In the genomic region with DNA sequence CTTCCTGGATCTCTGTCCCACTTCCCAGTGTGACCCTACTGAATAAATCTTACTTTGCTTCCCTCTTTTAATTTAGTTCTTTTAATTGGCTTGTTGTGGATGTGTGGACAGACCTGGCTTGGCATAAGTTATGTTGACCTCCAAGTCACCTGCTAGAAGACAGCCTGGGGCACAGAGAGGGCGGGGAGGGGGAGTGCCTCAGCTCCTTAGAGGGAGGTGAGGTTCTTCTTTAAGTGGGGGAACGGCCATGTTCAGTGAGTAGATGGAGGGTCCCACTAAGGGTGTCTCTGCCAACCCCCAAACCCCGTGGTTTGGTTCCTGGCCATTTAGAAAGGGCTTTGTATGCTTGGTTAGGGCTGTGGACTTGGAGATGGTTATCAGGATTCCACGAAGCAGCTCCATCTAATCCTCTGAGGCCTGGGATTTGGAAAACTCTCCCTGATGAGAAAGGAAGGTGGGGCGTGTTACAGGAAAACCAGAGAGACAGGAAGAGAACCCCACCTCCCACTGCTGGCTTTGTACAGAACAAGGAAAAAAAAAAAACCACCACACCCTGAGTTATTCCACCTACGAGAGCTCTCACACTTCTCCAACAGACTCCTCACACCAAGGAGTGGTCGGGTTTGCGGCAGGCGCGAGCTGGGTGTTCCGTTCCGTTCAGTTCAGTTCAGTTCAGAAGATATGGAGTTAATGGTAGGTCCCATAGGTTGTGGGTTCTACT, we compare ENCODE assay signal across 27 mouse cellular contexts. TPM values are rescaled to one million over a fixed set of nuclear protein-coding genes. Genes with fewer than 3 reads are reported as not detected.
DNase-seq lines count a peak whose midpoint lies in the region; ATAC-seq and TF ChIP-seq lines count a peak whose summit lies in the region.
"Had no signal": no experiment of that assay in that cellular context is flagged by ENCODE, and none has a peak within 500 bp of the region (broad histone marks: within the 10 kb centered on the region; RNA-seq: fewer than 3 reads in every experiment).

No protein-coding gene starts in this region.

- intact Hi-C loops in left cerebral cortex, adult 2 months (cut with DNase I): no loop called here
- intact Hi-C loops in left cerebral cortex, postnatal 25 days (cut with DNase I): no loop called here

- TF ChIP-seq CTCF in left cerebral cortex, adult 2 months (IDR thresholded peaks at IDR 0.05): no peak

- no peak overlapping the region for H3K9ac ChIP-seq in stomach, embryonic 16.5 days (ENCODE audit: low read length)
- H3K9ac ChIP-seq in forebrain, embryonic 12.5 days: no peak overlapping the region
- H3K9ac ChIP-seq: forebrain, postnatal 0 days; heart, embryonic 15.5 days; hindbrain, embryonic 12.5 days; limb, embryonic 15.5 days had no signal

- no peak overlapping the region for H3K4me2 ChIP-seq in stomach, embryonic 16.5 days (ENCODE audit: low read depth, low read length)
- no peak overlapping the region for H3K4me2 ChIP-seq in forebrain, embryonic 12.5 days
- H3K4me2 ChIP-seq: heart, embryonic 15.5 days; hindbrain, embryonic 12.5 days; limb, embryonic 15.5 days had no signal

- H3K36me3 ChIP-seq in stomach, embryonic 16.5 days (ENCODE audit: control insufficient read depth, insufficient read depth, low read length): no peaks in the 10 kb centered on the region
- H3K36me3 ChIP-seq in forebrain, embryonic 12.5 days (replicated peaks): no peaks in the 10 kb centered on the region
- H3K36me3 ChIP-seq: heart, embryonic 15.5 days; hindbrain, embryonic 12.5 days; limb, embryonic 15.5 days had no signal

- no peaks in the 10 kb centered on the region for H3K4me1 ChIP-seq in stomach, embryonic 16.5 days (ENCODE audit: control insufficient read depth, insufficient read depth, low read length)
- H3K4me1 ChIP-seq in forebrain, embryonic 12.5 days: peaks cover 6% of the 10 kb centered on the region

- no peaks in the 10 kb centered on the region for H3K27me3 ChIP-seq in stomach, embryonic 16.5 days (ENCODE audit: control insufficient read depth, insufficient read depth, low read length)
- H3K27me3 ChIP-seq in forebrain, embryonic 12.5 days: no peaks in the 10 kb centered on the region
- H3K27me3 ChIP-seq: heart, embryonic 15.5 days; hindbrain, embryonic 12.5 days; limb, embryonic 15.5 days; megakaryocyte, embryonic 14.5 days had no signal

- WGBS in stomach, embryonic 16.5 days: 68% methylated on average over 12 of the region's 12 CpGs
- WGBS in forebrain, embryonic 12.5 days: 91% methylated on average over 12 of the region's 12 CpGs

- no peak overlapping the region for H3K4me3 ChIP-seq in left cerebral cortex, adult 2 months
- no peak overlapping the region for H3K4me3 ChIP-seq in stomach, embryonic 16.5 days (replicated peaks; ENCODE audit: low read length)
- H3K4me3 ChIP-seq in forebrain, embryonic 12.5 days (replicated peaks): no peak overlapping the region
- H3K4me3 ChIP-seq: heart, embryonic 15.5 days; hindbrain, embryonic 12.5 days; limb, embryonic 15.5 days; megakaryocyte, embryonic 14.5 days had no signal

- peak; percentile 97 for DNase-seq in heart, adult 11 months
- no peak for DNase-seq in heart, postnatal 4 days
- DNase-seq in left cerebral cortex, adult 2 months (ENCODE audit: extremely low spot score in 1 of 2, low spot score in 2 of 2): no peak
- no peak for DNase-seq in left cerebral cortex, postnatal 25 days (ENCODE audit: low spot score in 2 of 2)
- peak; percentile 50 to 71 for DNase-seq in kidney, adult 8-10 months
- no peak for DNase-seq in urinary bladder, postnatal 25 days (ENCODE audit: low spot score)
- DNase-seq: adrenal gland, adult 8-10 months; cerebellum, adult 11 months; cerebellum, postnatal 14 days; embryo, embryonic 11 days; forebrain, postnatal 0 days; layer of hippocampus, postnatal 36 days; thymus, postnatal 14 days had no signal

- no peaks in the 10 kb centered on the region for H3K9me3 ChIP-seq in stomach, embryonic 16.5 days (replicated peaks; ENCODE audit: control insufficient read depth, low read length)
- H3K9me3 ChIP-seq in forebrain, embryonic 12.5 days: no peaks in the 10 kb centered on the region
- H3K9me3 ChIP-seq: heart, embryonic 15.5 days; hindbrain, embryonic 12.5 days; limb, embryonic 15.5 days; megakaryocyte, embryonic 14.5 days had no signal

- H3K27ac ChIP-seq in left cerebral cortex, adult 2 months: peak overlapping the region; percentile 34
- peak overlapping the region; percentile 50; the same call in 1 of the 2 replicates for H3K27ac ChIP-seq in stomach, embryonic 16.5 days (ENCODE audit: low read length)
- H3K27ac ChIP-seq in forebrain, embryonic 12.5 days: no peak overlapping the region
- H3K27ac ChIP-seq: heart, embryonic 15.5 days; hindbrain, embryonic 12.5 days; limb, embryonic 15.5 days had no signal

- no peak for ATAC-seq in stomach, embryonic 16.5 days (ENCODE audit: insufficient read depth, low FRiP score)
- ATAC-seq in forebrain, embryonic 12.5 days (ENCODE audit: low FRiP score): no peak
- ATAC-seq: forebrain, postnatal 0 days; midbrain, embryonic 16.5 days had no signal

RNA-seq across cellular contexts. Expression of gene Srarp, which starts 3.3 kb away (rescaled TPM):
- total RNA-seq in heart, postnatal 4 days (2021): not detected
- total RNA-seq in left cerebral cortex, adult 2 months (2021): 1 to 10 TPM; 3.8 to 4.2 TPM
- total RNA-seq in left cerebral cortex, postnatal 25 days (2021): 1 to 10 TPM; 4.7 to 6.0 TPM
- not detected in 2 replicates for polyA plus RNA-seq in stomach, embryonic 16.5 days (2015; fragmentation: Nextera tagmentation; extraction: Ambion mirVana)
- polyA plus RNA-seq in forebrain, embryonic 12.5 days (2016; fragmentation: Nextera tagmentation; extraction: Ambion mirVana): not detected in 2 replicates
- total RNA-seq: CH12.LX; neutrophil, adult 5-6 weeks had no signal
- polyA plus RNA-seq: embryonic facial prominence, embryonic 14.5 days; heart, embryonic 15.5 days; hindbrain, embryonic 12.5 days; limb, embryonic 15.5 days; liver, embryonic 16.5 days had no signal

RNA-seq across cellular contexts. Expression of gene Zbtb17, which starts 5.2 kb away (rescaled TPM):
- 10 to 100 TPM; 19.2 to 21.7 TPM for total RNA-seq in heart, postnatal 4 days (2021)
- total RNA-seq in left cerebral cortex, adult 2 months (2021): 10 to 100 TPM; 45.3 to 46.4 TPM
- total RNA-seq in left cerebral cortex, postnatal 25 days (2021): 10 to 100 TPM; 42.1 to 43.3 TPM
- 31.8 and 35.6 TPM in 2 replicates for polyA plus RNA-seq in stomach, embryonic 16.5 days (2015; fragmentation: Nextera tagmentation; extraction: Ambion mirVana)
- polyA plus RNA-seq in forebrain, embryonic 12.5 days (2016; fragmentation: Nextera tagmentation; extraction: Ambion mirVana): 58.6 and 61.2 TPM in 2 replicates

RNA-seq across cellular contexts. Expression of gene Hspb7, which starts 18.7 kb away (rescaled TPM):
- 100 to 1,000 TPM; 865 to 923 TPM for total RNA-seq in heart, postnatal 4 days (2021)
- under 1 TPM; 0.40 to 0.57 TPM for total RNA-seq in left cerebral cortex, adult 2 months (2021)
- total RNA-seq in left cerebral cortex, postnatal 25 days (2021): under 1 TPM; 0.39 to 0.66 TPM
- polyA plus RNA-seq in stomach, embryonic 16.5 days (2015; fragmentation: Nextera tagmentation; extraction: Ambion mirVana): 5.6 and 5.8 TPM in 2 replicates
- polyA plus RNA-seq in forebrain, embryonic 12.5 days (2016; fragmentation: Nextera tagmentation; extraction: Ambion mirVana): not detected in 2 replicates
- total RNA-seq: forebrain, postnatal 0 days; layer of hippocampus, postnatal 36 days; neutrophil, adult 5-6 weeks had no signal
- polyA plus RNA-seq: forebrain, postnatal 0 days; hindbrain, embryonic 12.5 days; midbrain, embryonic 16.5 days had no signal

RNA-seq across cellular contexts. Expression of gene Clcnkb, which starts 23.4 kb away (rescaled TPM):
- total RNA-seq in heart, postnatal 4 days (2021): 1 to 10 TPM in 1 of 2 experiments, under 1 TPM in 1; 0.61 to 1.3 TPM
- total RNA-seq in left cerebral cortex, adult 2 months (2021): not detected
- total RNA-seq in left cerebral cortex, postnatal 25 days (2021): not detected
- polyA plus RNA-seq in stomach, embryonic 16.5 days (2015; fragmentation: Nextera tagmentation; extraction: Ambion mirVana): not detected in 2 replicates
- polyA plus RNA-seq in forebrain, embryonic 12.5 days (2016; fragmentation: Nextera tagmentation; extraction: Ambion mirVana): not detected in 2 replicates
- total RNA-seq: adrenal gland, adult 8-10 months; forebrain, postnatal 0 days; layer of hippocampus, postnatal 36 days; neutrophil, adult 5-6 weeks had no signal
- polyA plus RNA-seq: embryonic facial prominence, embryonic 14.5 days; forebrain, postnatal 0 days; hindbrain, embryonic 12.5 days; limb, embryonic 15.5 days; liver, embryonic 16.5 days; midbrain, embryonic 16.5 days had no signal

RNA-seq across cellular contexts. Expression of gene Clcnka, which starts 40.7 kb away (rescaled TPM):
- total RNA-seq in heart, postnatal 4 days (2021): not detected
- total RNA-seq in left cerebral cortex, adult 2 months (2021): under 1 TPM in 1 of 2 experiments, not detected in 1; 0.36 TPM
- not detected for total RNA-seq in left cerebral cortex, postnatal 25 days (2021)
- 0.17 TPM in 1 of 2 replicates, not detected in the other for polyA plus RNA-seq in stomach, embryonic 16.5 days (2015; fragmentation: Nextera tagmentation; extraction: Ambion mirVana)
- polyA plus RNA-seq in forebrain, embryonic 12.5 days (2016; fragmentation: Nextera tagmentation; extraction: Ambion mirVana): not detected in 2 replicates
- total RNA-seq: adrenal gland, adult 8-10 months; CH12.LX; gastrocnemius, adult 8-10 months; heart, adult 18-20 months; layer of hippocampus, postnatal 36 days; left cerebral cortex, postnatal 36 days; neutrophil, adult 5-6 weeks had no signal

Comparison
In these comparisons a context has a peak if more than half of its experiments do, and no peak if none do; other contexts are left out.
1. DNase-seq: peak in heart, adult 11 months (single experiment) and kidney, adult 8-10 months (2 of 2); none in heart, postnatal 4 days (single experiment), left cerebral cortex, adult 2 months (0 of 2), left cerebral cortex, postnatal 25 days (0 of 2) and urinary bladder, postnatal 25 days (single experiment).
2. RNA of gene Srarp, which starts 3.3 kb away (total RNA-seq): 4.7 to 6.0 TPM in left cerebral cortex, postnatal 25 days and 3.8 to 4.2 TPM in left cerebral cortex, adult 2 months; not detected in heart, postnatal 4 days; every median in the first group is over 4 times any median in the second.
3. RNA of gene Hspb7, which starts 18.7 kb away (total RNA-seq): 865 to 923 TPM in heart, postnatal 4 days; 0.39 to 0.66 TPM in left cerebral cortex, postnatal 25 days and 0.40 to 0.57 TPM in left cerebral cortex, adult 2 months; every median in the first group is over 100 times any median in the second.